Mouse (Mus musculus) MEL (cell line): ENCODE data around the gene Ccsap. TPM values are rescaled to one million over a fixed set of nuclear protein-coding genes. Genes with fewer than 3 reads are reported as not detected.

Source experiments
- DNase-seq: peaks from one replicate; pipeline ENCODE4 v3.0.0; 2011; ENCODE audit warnings: low read depth, low spot score
- H3K27ac ChIP-seq: 2 replicates; pipeline ENCODE4 v1.5.1; 2012; ENCODE audit warnings: low read depth, mild to moderate bottlenecking, control low read depth, low read length, moderate library complexity; ENCODE audit not compliant: control insufficient read depth
- H3K27me3 ChIP-seq, 2 experiments: fragments of 150-350 bp in 1 of 2; sonication (generic) in 1 of 2; 2 replicates each; pipeline ENCODE4 v1.6.1; 2012; ENCODE audit warnings: low read length in 2 of 2, mild to moderate bottlenecking in 2 of 2, improper control_type of control experiment in 1 of 2, moderate library complexity in 1 of 2; ENCODE audit not compliant: insufficient read depth in 2 of 2, control insufficient read depth in 1 of 2
- H3K36me3 ChIP-seq, 2 experiments: 2 replicates each; pipeline ENCODE4 v1.6.1; 2012 to 2014; ENCODE audit warnings: low read length in 2 of 2, improper control_type of control experiment in 1 of 2, inconsistent platforms in 1 of 2, mild to moderate bottlenecking in 1 of 2; ENCODE audit not compliant: insufficient read depth in 2 of 2, control insufficient read depth in 1 of 2
- H3K4me1 ChIP-seq, 2 experiments: fragments of 150-350 bp in 1 of 2; sonication (generic) in 1 of 2; 2 replicates each; pipeline ENCODE4 v1.6.1; 2012; ENCODE audit warnings: low read length in 2 of 2, improper control_type of control experiment in 1 of 2, mild to moderate bottlenecking in 1 of 2; ENCODE audit not compliant: insufficient read depth in 2 of 2, control insufficient read depth in 1 of 2
- H3K4me3 ChIP-seq, 2 experiments: fragments of 150-350 bp in 1 of 2; sonication (generic) in 1 of 2; 2 replicates each; pipeline ENCODE4 v1.5.1; 2012; ENCODE audit warnings: low read depth in 2 of 2, low read length in 2 of 2, mild to moderate bottlenecking in 2 of 2, moderate library complexity in 2 of 2, control low read depth in 1 of 2, improper control_type of control experiment in 1 of 2; ENCODE audit not compliant: control insufficient read depth in 1 of 2, insufficient read depth in 1 of 2
- H3K79me2 ChIP-seq: 2 replicates; pipeline ENCODE4 v1.6.1; 2012; ENCODE audit warnings: mild to moderate bottlenecking, low read length, moderate library complexity; ENCODE audit not compliant: control insufficient read depth, poor library complexity, insufficient read depth
- H3K9ac ChIP-seq: 2 replicates; pipeline ENCODE4 v1.6.1; 2012; ENCODE audit warnings: low read depth, mild to moderate bottlenecking, control low read depth, low read length, moderate library complexity; ENCODE audit not compliant: control insufficient read depth, poor library complexity, severe bottlenecking
- H3K9me3 ChIP-seq: fragments of 150-350 bp; sonication (generic); replicated peaks from 2 replicates; pipeline ENCODE4 v1.6.1; 2012; ENCODE audit warnings: mild to moderate bottlenecking, low read length, improper control_type of control experiment, moderate library complexity; ENCODE audit not compliant: insufficient read depth
- BHLHE40 ChIP-seq: IDR thresholded peaks from 2 replicates; pipeline ENCODE4 v1.6.1; 2012; ENCODE audit warnings: low read depth, mild to moderate bottlenecking, inconsistent platforms, low read length, improper control_type of control experiment, borderline replicate concordance
- CHD1 ChIP-seq: IDR thresholded peaks from 2 replicates; pipeline ENCODE4 v1.6.1; 2012; ENCODE audit warnings: low read depth, mild to moderate bottlenecking, inconsistent platforms, low read length, improper control_type of control experiment
- CTCF ChIP-seq, 3 experiments: IDR thresholded peaks in 2 of 3; conservative IDR thresholded peaks in 1 of 3; 2 replicates each; pipeline ENCODE4 v1.5.1; 2011 to 2012; ENCODE audit warnings: low read length in 3 of 3, low read depth in 2 of 3, mild to moderate bottlenecking in 2 of 3, improper control_type of control experiment in 1 of 3, inconsistent platforms in 1 of 3, mixed read lengths in 1 of 3, moderate library complexity in 1 of 3; ENCODE audit not compliant: control insufficient read depth in 1 of 3, insufficient read depth in 1 of 3, poor library complexity in 1 of 3, severe bottlenecking in 1 of 3
- E2F4 ChIP-seq: IDR thresholded peaks from 2 replicates; pipeline ENCODE4 v1.6.1; 2011; ENCODE audit warnings: low read depth, low read length, improper control_type of control experiment, borderline replicate concordance
- ETS1 ChIP-seq: IDR thresholded peaks from 2 replicates; pipeline ENCODE4 v1.6.1; 2012; ENCODE audit warnings: low read depth, mild to moderate bottlenecking, inconsistent platforms, low read length, improper control_type of control experiment, moderate library complexity
- GABPA ChIP-seq: IDR thresholded peaks from 2 replicates; pipeline ENCODE4 v1.6.1; 2012; ENCODE audit warnings: low read depth, mild to moderate bottlenecking, inconsistent platforms, low read length, improper control_type of control experiment, moderate library complexity
- GATA1 ChIP-seq: IDR thresholded peaks from 2 replicates; pipeline ENCODE4 v1.6.1; 2011; ENCODE audit warnings: low read depth, low read length, improper control_type of control experiment
- JUND ChIP-seq: IDR thresholded peaks from 2 replicates; pipeline ENCODE4 v1.6.1; 2011; ENCODE audit warnings: low read depth, mild to moderate bottlenecking, improper control_type of control experiment, low read length
- KAT2A ChIP-seq: conservative IDR thresholded peaks from 2 replicates; pipeline ENCODE4 v1.6.1; 2012; ENCODE audit warnings: low read depth, low read length, improper control_type of control experiment, inconsistent platforms
- NELFE ChIP-seq: IDR thresholded peaks from 2 replicates; pipeline ENCODE4 v1.6.1; 2011; ENCODE audit warnings: low read depth, low read length, improper control_type of control experiment
- POLR2AphosphoS2 ChIP-seq: IDR thresholded peaks from 2 replicates; pipeline ENCODE4 v1.6.1; 2011; ENCODE audit warnings: low read length, improper control_type of control experiment
- RAD21 ChIP-seq: IDR thresholded peaks from 2 replicates; pipeline ENCODE4 v1.6.1; 2011; ENCODE audit warnings: mild to moderate bottlenecking, low read depth, low read length, improper control_type of control experiment
- RCOR1 ChIP-seq: IDR thresholded peaks from 2 replicates; pipeline ENCODE4 v1.6.1; 2012; ENCODE audit warnings: low read depth, mild to moderate bottlenecking, inconsistent platforms, low read length, improper control_type of control experiment
- SIN3A ChIP-seq: IDR thresholded peaks from 2 replicates; pipeline ENCODE4 v1.6.1; 2012; ENCODE audit warnings: low read length, improper control_type of control experiment, inconsistent platforms
- SMC3 ChIP-seq: IDR thresholded peaks from 2 replicates; pipeline ENCODE4 v1.6.1; 2011; ENCODE audit warnings: low read depth, low read length, improper control_type of control experiment
- TAL1 ChIP-seq: IDR thresholded peaks from 2 replicates; pipeline ENCODE4 v1.6.1; 2012; ENCODE audit warnings: mild to moderate bottlenecking, inconsistent platforms, low read length, moderate library complexity, mixed read lengths
- TCF12 ChIP-seq: IDR thresholded peaks from 2 replicates; pipeline ENCODE4 v1.6.1; 2014; ENCODE audit warnings: low read depth, mild to moderate bottlenecking, inconsistent platforms, low read length, improper control_type of control experiment, moderate library complexity
- USF1 ChIP-seq: IDR thresholded peaks from 2 replicates; pipeline ENCODE4 v1.6.1; 2014; ENCODE audit warnings: low read depth, mild to moderate bottlenecking, inconsistent platforms, low read length, improper control_type of control experiment, moderate library complexity
- ZC3H11A ChIP-seq: IDR thresholded peaks from 2 replicates; pipeline ENCODE4 v1.6.1; 2012; ENCODE audit warnings: low read depth, mild to moderate bottlenecking, inconsistent platforms, low read length, improper control_type of control experiment
- ZMIZ1 ChIP-seq: IDR thresholded peaks from 2 replicates; pipeline ENCODE4 v1.6.1; 2012; ENCODE audit warnings: low read depth, mild to moderate bottlenecking, inconsistent platforms, low read length, improper control_type of control experiment, moderate library complexity
- ZNF384 ChIP-seq: IDR thresholded peaks from 2 replicates; pipeline ENCODE4 v1.6.1; 2012; ENCODE audit warnings: low read depth, mild to moderate bottlenecking, inconsistent platforms, low read length, improper control_type of control experiment
- polyA plus RNA-seq, 2 experiments: library from polyadenylated mRNA; stranded (reverse) in 1 of 2; unstranded in 1 of 2; fragments of >175 nt in 1 of 2; fragments of >200 nt in 1 of 2; gene quantifications; 2 replicates each; pipeline versions ENCODE4 v1.2.1 to v1.2.4; 2012; ENCODE audit warnings: low replicate concordance in 2 of 2, low read depth in 1 of 2; ENCODE audit not compliant: insufficient read length in 2 of 2, insufficient read depth in 1 of 2, missing spikeins in 1 of 2
- total RNA-seq: library from RNA; depleted of rRNA; stranded (reverse); fragments of 300-350 nt; gene quantifications from 2 replicates; pipeline ENCODE4 v1.2.3, GENCODE M21; 2012

Gene Ccsap
- total and polyA plus RNA-seq, 3 experiments = 6.7 to 12.1 TPM; not detected in 1

- Histone ChIP-seq H3K9me3 (no peaks in the 10 kb centered on the region), H3K4me3 (no peak overlapping the region), H3K9ac (no peak overlapping the region), H3K36me3 (no peaks in the 10 kb centered on the region; a peak in 1 of 4 replicates), H3K79me2 (no peaks in the 10 kb centered on the region), H3K4me1 (peaks cover 0 to 2% of the 10 kb centered on the region in 2 experiments; a peak in 1 of 4 replicates), H3K27me3 (peaks cover 2 to 5% of the 10 kb centered on the region in 2 experiments; a peak in 2 of 4 replicates), H3K27ac (no peak overlapping the region)
- TF ChIP-seq ZC3H11A (no peak), RAD21 (no peak), E2F4 (no peak), NELFE (no peak), GATA1 (no peak), CHD1 (no peak), JUND (no peak)
- DNase-seq = no peak
These were observed 23.1 kb upstream of the Ccsap start for GRCm38 (mm10) chr8:123883094-123883493.

GRCm38 (mm10) chr8:123882412-123882811 is 22.4 kb upstream of the Ccsap start:
- Histone ChIP-seq H3K4me1 (peaks cover 0 to 2% of the 10 kb centered on the region in 2 experiments; a peak in 1 of 4 replicates), H3K4me3 (no peak overlapping the region)
- TF ChIP-seq KAT2A (no peak), SIN3A (no peak), BHLHE40 (no peak), TAL1 (no peak), RAD21 (no peak), ZNF384 (no peak), SMC3 (no peak), ETS1 (no peak), GABPA (no peak), USF1 (no peak), CTCF (IDR thresholded peaks at IDR 0.05 in 2 of 3, conservative IDR thresholded peaks at IDR 0.05 in 1 of 3; ENCODE audit: control insufficient read depth in 1 of 3, insufficient read depth in 1 of 3, low read depth in 2 of 3, low read length in 3 of 3, poor library complexity in 1 of 3, severe bottlenecking in 1 of 3) (no peak), NELFE (no peak), ZMIZ1 (no peak), CHD1 (no peak), POLR2AphosphoS2 (no peak), TCF12 (no peak), RCOR1 (no peak)
- TF ChIP-seq, all 39 proteins: peak for 0
- H3K9ac ChIP-seq = no peak overlapping the region
- H3K27ac ChIP-seq = no peak overlapping the region
- no peaks in the 10 kb centered on the region; a peak in 1 of 4 replicates for H3K36me3 ChIP-seq
- no peaks in the 10 kb centered on the region for H3K9me3 ChIP-seq
- peaks cover 2 to 5% of the 10 kb centered on the region in 2 experiments; a peak in 2 of 4 replicates for H3K27me3 ChIP-seq
- H3K79me2 ChIP-seq = no peaks in the 10 kb centered on the region
- DNase-seq = no peak
